Mouse (Mus musculus) cerebellum, adult (tissue): Measurements from ENCODE around the gene Pknox1.
"Not testable (repeated sequence)": the region's sequence is repeated elsewhere in the genome, so short reads cannot be mapped to it uniquely, and the experiment has no call there.

ENCODE experiments used
- ATAC-seq: cut with Nextera tagmentation; 2 replicates; pipeline ENCODE4 v1.9.2; 2017; ENCODE audit warnings: mild to moderate bottlenecking, moderate library complexity, mixed read lengths; ENCODE audit not compliant: insufficient number of reproducible peaks, low FRiP score, low TSS enrichment

Pknox1 gene

DNA sequence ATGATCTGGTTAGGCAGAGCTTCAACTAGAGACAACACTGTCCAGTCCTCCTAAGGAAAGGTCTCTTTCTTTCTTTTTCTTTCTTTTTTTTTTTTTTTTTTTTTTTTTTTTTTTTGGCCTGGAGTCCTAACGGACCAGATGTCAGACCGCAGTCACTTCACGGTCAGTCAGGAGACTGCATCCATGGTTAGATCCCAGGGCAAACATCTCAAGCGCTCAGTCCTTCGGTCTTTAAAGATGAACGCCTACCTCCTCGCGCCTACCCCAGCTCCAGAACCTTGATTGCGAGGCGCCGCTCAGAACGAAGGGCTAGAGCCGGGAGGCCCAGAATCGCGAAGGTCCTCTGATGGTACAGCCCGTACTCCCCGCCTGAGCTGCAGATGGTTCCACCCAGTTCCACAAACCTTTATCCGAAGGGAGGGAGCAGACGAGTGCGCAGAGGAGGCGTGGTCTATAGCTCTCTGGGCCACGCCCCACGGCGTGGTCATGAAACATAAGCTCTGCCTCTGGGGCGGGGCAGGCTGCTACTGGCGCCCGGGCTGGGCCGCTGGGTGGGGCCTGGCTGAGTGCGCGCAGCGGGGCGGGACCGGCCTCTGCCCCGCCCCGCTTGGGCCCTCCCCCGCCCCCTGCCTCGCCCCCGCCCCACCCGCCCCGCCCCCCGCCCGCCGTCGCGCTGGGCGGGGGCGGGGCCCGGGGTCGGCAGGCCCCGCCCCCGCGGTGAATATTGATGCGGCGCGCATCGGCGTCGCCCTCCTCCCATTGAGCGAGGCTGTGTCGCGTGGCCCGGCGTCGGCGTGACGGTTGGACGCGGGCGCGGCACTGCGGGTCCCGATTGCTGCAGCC lies at the start of gene Pknox1:
Gene Pknox1, plus strand, starts transcription at position 720 of the 843 bp plus-strand sequence.
- ATAC-seq, result peak; percentile 91

DNA sequence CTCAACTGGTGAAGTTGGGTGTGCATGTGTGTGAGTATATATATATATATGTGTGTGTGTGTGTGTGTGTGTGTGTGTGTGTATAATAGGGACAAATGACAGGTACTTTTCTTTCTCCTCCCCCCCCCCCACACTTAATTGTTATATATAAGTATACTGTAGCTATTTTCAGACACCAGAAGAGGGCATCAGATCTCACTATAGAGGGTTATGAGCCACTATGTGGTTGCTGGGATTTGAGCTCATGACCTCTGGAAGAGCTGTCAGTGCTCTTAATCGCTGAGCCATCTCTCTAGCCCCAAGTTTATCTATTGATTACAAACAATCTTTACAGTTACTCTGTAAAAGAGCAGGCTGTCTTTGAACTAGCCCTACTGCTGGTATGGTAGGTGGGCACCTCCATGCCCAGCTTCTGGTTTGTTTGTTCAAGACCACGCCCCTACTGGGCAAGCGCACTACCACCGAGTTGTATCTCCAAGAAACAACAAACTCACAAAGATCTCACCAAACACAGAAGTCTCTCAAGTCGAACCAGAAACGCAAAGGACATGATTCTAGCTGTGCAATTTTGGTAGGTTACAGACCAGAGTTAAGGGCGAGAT lies 45.1 kb upstream of the Pknox1 start:
- ATAC-seq, result peak; percentile 29

DNA sequence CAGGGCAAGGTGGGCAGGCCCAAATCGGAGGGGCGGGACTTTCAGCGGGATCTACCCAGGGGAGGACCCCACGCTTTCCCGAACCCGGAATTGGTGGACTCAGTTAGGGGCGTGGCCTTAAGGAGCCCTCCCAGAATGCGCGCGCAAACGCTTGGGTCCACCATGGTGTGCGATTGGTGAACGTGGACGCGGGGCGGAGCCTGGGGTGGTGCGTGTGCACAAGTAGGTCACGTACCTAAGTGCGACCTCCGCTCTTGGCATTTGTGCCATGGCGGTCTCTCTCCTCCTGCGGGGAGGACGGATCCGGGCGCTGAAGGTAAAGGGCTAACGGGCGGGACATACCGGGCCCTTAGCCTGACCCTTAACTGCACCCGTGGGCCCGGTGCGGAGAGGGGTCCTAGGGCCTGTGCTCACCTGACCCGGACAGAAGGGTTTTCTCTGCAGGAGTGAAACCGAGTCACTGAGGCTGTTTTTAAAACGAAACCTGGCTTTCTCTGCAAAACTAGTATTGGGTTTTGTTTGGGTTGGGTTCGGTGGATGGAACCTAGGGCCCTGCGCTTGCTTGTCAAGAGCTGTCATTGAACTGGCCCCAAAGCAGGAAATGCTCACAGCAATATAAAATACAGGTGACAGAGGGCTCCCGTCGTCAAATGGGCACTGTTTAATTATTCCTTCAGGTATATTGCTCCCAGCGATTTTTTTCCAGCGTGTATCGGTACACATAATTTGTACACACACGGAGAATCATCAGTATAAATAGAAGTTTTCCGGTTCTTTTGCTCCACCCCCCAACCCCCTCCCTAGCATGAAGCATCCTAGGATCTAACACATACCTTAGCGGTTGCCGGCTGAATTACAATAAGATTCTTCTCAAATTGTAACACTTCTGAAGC lies 44.3 kb upstream of the Pknox1 start, which contains the start of the genes Wdr4 and Ndufv3:
Gene Wdr4, minus strand, starts transcription at position 35 of the 893 bp plus-strand sequence.
Gene Ndufv3, plus strand, starts transcription at position 170 of the 893 bp plus-strand sequence.
- ATAC-seq, result peak; percentile 94

DNA sequence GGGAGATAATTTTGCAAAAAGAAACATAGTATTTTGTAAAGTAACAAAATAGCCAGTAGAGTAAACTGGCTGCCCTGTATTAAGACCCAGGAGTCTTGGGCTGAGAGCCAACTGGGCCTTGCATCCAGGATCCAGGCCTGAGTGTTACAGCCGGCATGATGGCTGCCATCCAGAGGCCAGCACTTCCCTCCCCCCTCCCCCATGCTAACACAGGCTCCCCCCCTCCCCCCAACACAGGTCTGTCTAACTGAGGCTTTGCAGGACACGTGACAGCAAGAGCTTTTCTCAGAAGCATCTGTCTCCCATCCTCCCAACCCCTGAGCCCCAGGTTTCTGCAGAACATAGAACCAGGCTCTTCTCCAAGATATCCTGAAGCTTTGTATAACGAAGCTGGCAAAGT lies 43.6 kb upstream of the Pknox1 start:
- peak; percentile 20; the same call in 1 of the 2 replicates for ATAC-seq

DNA sequence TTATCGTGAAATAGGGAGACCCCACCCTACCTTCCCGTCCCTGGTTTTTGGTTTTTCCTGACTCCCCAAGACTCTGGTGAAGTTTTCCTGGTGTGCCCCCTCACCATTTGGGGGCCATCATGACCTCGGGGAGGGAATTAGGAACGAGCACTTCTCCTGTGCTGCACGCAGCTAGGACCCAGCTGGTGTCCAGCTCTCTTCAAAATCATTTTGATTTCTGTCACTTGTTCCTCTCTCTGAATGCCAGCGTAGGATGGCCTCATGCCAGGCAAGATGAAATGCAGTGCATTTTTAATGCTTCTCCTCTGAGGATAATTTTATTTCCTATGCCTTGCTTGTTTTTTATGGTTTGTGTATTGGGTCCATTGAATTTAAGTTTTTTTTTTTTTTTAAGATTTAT lies 42.6 kb upstream of the Pknox1 start:
- ATAC-seq, result no peak

DNA sequence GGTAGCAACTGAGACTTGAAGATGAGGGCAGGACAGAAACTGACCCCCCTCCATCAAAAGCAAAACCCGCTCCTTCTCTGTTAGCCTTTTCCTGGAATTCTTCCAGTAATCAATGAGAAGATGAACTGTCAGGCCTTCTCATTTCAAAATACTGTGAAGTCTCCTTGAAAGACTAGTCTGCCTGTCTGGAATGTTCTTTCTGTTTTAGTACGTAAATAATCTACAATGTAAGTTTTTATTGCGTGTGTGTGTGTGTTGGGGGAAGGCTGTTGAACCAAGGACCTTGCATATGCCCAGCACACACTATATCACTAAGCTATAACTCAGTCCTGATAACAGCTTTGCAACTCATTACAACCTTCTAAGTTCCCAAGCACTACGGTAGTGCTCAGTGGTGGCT lies 39.4 kb upstream of the Pknox1 start:
- no peak for ATAC-seq

DNA sequence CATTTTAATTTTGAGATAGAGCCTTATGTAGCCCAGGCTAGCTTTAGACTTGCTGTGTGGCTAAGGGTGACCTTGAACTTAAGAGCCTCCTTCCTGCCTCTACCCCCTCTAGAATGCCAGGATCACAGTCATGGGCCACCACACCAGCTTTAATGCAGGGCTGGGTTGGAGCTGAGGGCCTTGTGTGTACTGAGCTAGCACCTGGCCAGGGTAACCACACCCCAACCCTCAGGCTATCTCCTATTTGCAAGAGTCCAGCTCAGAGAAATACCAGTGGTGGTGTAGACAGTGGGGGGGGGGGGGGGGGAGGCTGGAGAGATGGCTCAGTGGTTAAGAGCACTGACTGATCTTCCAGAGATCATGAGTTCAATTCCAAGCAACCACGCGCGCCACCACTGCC lies 38.7 kb upstream of the Pknox1 start:
- no peak for ATAC-seq

DNA sequence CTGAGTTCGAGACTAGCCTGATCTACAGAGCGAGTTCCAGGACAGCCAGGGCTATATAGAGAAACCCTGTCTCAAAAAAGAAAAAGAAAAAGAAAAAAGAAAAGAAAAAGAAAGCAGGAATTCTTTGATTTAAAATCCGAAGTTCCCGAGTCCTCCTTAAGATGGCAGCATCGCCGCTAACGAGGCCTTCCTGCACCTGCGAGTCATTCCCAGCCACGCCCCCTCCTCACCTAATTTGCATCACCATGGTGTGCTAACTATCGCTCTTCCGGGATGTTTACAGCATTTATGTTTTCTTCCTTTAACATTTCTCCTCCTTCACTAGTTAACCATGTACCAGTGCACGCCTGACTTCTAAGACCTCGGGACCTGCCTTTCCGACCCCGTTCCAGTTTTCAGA lies 35.2 kb upstream of the Pknox1 start:
- ATAC-seq, result no peak

DNA sequence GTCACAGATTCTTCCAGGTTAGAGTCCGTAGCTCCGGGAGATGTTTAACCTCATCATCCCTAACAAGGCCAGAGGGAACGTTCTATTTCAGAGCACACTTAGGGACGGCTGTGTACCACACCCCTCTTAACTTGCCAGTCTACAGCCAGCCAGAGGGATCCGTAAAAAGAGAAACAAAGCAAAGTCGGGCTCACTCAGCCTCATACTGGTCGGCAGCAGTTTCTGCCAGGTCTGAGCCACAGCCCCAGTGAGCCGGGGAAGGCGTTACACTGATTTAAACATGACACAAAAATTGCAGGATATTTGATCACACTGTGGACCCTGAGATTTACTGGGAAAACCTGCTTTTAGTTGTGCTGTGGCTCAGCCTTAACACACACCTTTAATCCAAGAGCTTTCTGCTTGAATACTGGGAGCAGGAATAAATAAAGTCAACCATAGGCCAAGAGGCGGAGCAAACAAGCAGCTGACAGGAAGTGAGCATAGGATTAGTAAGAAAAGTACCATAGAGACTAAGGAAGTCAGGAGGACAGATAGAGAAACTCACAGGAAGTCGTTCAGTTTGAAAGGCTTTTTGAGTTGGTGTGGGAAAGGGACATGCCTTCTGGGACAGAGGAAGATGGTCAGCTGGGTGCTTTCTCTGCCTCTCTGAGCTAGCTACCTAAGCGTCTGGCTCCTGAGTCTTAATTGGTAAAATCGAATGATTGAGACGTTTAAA lies 32.9 kb upstream of the Pknox1 start:
- ATAC-seq, result no peak

DNA sequence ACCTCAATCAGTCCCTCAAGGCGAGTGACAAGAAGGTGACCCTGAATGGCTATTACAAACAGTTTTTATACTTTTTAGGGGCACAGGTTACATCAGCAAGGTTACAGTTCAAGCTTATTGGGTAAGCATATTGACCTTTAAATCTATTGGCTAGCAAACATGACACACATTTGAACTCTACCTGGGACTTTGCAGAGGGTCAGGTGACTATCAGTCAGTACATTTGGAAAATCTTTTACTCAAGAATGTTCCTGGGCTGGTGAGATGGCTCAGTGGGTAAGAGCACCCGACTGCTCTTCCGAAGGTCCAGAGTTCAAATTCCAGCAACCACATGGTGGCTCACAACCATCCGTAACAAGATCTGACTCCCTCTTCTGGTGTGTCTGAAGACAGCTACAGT lies 32.2 kb upstream of the Pknox1 start:
- ATAC-seq, result not testable (repeated sequence)

DNA sequence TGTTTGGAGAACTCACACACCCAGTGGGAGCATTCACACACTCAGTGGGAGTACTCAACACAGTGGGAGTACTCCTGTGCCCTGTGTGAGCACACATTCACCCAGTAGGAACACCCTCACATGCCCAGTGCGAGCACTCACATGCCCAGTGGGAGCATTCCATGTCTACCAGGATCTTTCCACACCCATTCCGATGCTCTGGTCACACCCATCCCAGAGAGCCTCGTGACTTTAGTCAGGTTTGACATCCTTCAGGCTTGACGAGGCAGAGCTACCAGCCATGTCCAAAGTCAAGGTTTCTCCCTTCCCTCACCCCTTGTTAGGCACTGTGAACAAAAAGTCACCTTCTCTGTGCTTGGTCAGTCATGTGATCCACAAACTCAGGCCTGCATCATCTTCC lies 29.2 kb upstream of the Pknox1 start:
- ATAC-seq, result no peak

DNA sequence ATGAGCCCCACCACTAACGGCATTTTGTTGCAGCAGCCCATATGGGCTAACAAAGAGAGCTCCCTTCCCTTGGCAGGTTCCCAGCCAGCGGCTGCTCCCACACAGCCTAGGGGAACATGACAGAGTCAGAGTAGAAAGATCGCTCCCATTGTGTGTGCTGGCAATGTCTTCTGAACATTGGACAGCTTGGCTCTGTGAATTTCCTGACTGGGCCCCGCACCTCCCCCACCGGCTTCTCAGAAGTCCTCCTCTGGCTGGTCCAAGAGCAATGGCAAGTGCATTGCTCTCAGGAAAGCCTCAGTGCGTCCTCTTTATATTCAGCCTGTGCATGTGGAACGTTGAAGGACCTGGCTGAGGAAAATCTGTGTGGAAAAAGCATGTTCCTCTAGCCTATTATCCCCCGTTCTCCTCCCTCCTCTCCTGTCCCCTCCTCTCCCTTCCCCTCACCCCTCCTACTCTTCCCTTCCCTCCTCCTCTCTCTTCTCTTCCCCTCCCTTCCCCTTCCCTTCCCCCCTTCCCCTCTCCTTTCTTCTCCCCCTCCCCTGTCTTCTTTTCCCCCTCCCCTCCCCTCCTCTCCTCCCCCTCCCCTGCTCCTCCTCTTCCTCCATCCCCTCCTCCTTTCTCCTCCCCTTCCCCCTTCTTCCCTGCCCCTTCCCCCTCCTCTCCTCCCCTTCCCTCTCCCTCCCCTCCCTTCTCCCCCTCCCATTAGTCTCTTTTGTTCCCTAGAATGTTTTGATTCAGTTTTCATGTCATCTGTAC lies 28.5 kb upstream of the Pknox1 start:
- ATAC-seq, result no peak

DNA sequence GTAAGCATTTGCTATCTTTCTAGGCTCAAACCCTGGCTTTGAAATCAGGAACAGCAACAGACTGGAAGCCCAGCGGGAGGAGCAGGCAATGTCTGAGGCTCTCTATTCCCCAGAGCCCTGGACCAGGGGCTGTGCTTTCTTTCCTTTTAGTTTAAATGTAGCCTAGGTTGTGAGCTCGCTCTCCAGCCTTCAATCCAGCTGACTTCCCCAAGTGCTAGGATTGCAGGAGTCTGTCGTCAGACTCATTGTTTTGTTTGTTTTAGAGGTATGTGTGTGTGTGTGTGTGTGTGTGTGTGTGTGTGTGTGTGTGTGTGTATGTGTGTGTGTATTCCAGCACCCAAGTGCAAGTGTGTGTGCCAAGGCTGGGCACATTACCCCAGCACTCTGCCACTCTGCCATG lies 24.4 kb upstream of the Pknox1 start:
- no peak for ATAC-seq

DNA sequence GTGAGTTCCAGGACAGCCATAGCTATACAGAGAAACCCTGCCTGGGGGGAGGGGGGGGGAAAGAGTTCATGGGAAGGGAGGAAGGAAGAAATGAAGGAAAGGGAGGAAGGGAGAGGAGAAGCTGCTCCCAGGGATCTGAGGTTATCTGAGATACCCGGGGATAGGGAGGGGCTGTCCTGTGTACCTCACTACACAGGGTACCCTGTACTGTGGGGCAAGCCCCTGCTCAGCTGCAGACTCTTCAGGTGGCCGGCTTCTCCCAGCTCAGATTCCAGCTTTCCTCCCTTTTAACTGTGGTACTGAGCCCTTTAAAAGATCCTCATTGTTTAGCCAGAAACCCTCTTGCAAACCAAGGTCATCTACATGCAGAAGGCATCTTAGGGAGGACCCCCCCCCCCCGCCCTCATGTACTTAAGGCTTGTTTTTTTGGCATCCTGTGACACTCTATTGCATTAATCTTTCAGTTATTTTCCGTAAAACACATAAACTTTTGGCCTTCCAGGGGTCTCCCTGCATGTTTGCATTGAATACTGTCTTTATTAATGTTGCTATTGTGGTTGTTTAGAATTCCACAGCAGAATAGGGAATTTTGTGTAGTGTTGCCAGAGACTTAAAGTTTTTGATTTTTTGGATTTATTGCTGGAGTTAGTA lies 23.6 kb upstream of the Pknox1 start:
- ATAC-seq, result no peak

DNA sequence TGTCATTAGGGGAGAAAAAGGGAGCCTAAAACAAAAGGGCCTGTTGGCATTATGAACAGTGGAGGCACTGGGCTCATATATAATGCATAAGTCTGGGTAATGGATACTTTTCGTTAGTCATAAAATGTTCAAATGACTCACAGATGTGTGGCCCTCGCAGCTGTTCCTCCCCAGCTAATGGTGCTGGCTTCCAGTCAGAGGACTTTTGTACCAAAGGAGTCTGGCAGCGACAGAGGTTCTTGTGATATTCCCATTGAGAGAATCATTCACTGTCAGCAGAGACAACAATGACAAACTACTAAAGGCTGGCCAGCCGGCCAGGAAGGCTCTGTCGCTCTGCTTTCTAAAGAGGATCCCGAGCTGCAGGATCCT lies 23.1 kb upstream of the Pknox1 start:
- ATAC-seq, result no peak

DNA sequence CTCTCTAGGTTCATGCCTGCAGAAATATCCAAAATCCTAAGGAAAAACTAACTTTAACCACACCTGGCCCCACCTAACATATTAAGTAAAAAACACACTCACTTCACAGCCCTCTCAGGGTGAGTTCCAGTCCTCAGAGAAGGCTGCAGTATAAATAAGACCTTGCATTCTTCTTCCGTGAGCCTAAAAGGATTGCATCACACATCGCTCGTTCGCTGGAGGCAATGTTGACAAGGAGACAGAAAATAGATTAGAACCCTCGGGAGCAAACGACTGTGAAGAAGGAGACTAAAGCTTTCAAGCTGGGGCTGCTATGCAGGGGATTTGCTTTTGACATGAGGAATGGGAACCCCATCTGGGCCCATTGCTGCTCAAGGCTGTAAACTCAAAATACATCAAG lies 21.0 kb upstream of the Pknox1 start:
- no peak for ATAC-seq

DNA sequence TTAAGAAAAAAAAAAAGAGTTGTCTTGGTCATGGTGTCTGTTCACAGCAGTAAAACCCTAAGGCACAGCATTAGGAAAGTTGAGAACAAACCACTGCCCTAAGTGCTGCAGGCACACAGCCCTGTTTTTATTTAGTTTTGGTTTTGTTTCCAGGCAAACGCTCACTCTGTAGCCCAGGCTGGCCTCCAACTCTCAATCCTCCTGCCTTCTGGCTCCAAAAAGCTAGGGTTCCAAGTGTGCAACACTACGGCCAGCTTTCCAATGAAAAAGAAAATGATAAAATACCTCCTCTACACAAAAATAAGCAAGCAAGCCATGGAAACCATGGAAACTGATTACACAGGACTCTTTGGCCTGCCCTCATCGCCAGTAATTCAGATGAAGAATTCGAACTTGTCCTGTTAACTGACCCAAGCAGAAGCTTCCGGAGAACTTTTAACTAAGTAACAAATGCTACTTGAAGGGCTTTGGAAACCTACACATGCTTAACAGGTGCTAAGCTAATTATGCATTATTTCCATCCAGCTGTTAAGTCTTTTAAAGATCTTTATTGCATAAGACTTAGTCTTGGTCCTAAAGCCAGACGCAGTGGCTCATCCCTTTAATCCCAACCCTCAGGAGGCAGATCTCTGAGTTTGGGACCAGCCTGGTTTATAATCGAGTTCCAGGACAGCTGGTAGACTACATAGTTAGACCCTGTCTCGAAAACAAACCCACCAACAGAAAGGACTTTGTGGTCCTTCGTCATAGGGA lies 17.9 kb upstream of the Pknox1 start:
- no peak for ATAC-seq

DNA sequence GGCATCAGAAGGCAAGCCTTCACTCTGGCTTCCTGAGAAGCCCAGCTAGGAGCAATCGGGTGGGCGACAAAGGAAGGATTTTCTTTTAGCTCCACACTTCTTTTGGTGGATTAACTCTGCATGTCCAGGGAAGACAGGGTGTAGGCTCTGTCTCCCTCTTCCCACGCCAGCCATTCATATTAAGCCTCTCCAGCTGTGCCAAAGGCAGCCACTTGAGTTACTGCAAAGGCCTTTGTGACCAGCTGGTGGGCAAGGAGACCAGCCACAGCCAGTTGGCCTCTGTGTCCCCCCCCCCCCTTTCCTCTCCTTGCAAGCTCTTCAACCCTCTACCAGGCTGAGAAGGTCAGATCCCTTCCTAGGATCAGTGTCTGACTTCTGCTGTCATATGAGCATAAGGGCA lies 16.6 kb upstream of the Pknox1 start:
- ATAC-seq, result no peak
